Mouse (Mus musculus) megakaryocyte, embryonic 14.5 days (primary cell): Measurements from ENCODE around the gene Smim22. TPM values are rescaled to one million over a fixed set of nuclear protein-coding genes. Genes with fewer than 3 reads are reported as not detected.

Experiments
- H3K27me3 ChIP-seq: replicated peaks from 2 replicates; pipeline ENCODE3; 2012; ENCODE audit warnings: inconsistent platforms
- H3K36me3 ChIP-seq: replicated peaks from 2 replicates; pipeline ENCODE3; 2012; ENCODE audit warnings: low read length, inconsistent platforms, mixed read lengths
- H3K4me1 ChIP-seq: 2 replicates; pipeline ENCODE4 v1.6.1; 2012; ENCODE audit warnings: inconsistent platforms
- H3K4me3 ChIP-seq: replicated peaks from 2 replicates; pipeline ENCODE3; 2012; ENCODE audit warnings: moderate library complexity, mild to moderate bottlenecking, inconsistent platforms
- H3K9me3 ChIP-seq: 2 replicates; pipeline ENCODE4 v1.6.1; 2012; ENCODE audit warnings: inconsistent platforms
- FLI1 ChIP-seq: IDR thresholded peaks from 2 replicates; pipeline ENCODE4 v1.6.1; 2012; ENCODE audit warnings: low read length, inconsistent platforms, mixed read lengths
- GATA1 ChIP-seq: IDR thresholded peaks from 3 replicates; pipeline ENCODE4 v1.6.1; 2012; ENCODE audit warnings: mixed read lengths, low read length, inconsistent platforms, borderline replicate concordance
- polyA plus RNA-seq: library from polyadenylated mRNA; stranded (reverse); fragments of >175 nt; gene quantifications from 2 replicates; pipeline ENCODE4 v1.2.3, GENCODE M21; 2012; ENCODE audit warnings: low replicate concordance; ENCODE audit not compliant: insufficient read depth

Smim22 gene
- polyA plus RNA-seq, 1 experiment, result not detected

DNA sequence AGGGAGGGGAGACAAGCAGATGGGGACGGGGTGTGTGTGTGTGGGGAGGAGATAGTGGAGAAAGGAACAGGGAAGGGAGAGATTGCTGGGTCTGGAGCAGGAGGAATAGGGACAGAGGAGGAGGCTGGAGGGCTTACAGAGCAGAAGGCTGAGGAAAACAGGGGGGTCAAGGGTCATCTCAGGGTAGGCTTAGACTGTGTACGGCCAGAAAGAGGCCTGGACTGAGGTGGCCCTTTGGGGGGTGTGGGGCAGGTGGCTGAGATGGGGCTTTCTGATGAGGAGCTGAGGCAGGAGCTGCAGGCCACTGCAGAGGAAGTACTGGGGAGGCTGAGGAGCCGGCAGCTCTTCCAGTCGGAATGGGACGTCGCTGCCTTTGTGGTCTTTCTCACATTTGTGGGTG is 404 bp downstream of the Smim22 start:
- no peak for TF ChIP-seq FLI1
- no peak for TF ChIP-seq GATA1
- H3K27me3 ChIP-seq, result no peaks in the 10 kb centered on the region
- H3K9me3 ChIP-seq, result no peaks in the 10 kb centered on the region
- H3K36me3 ChIP-seq, result peaks cover 27% of the 10 kb centered on the region
- H3K4me3 ChIP-seq, result no peak overlapping the region
- peaks cover 27% of the 10 kb centered on the region for H3K4me1 ChIP-seq

DNA sequence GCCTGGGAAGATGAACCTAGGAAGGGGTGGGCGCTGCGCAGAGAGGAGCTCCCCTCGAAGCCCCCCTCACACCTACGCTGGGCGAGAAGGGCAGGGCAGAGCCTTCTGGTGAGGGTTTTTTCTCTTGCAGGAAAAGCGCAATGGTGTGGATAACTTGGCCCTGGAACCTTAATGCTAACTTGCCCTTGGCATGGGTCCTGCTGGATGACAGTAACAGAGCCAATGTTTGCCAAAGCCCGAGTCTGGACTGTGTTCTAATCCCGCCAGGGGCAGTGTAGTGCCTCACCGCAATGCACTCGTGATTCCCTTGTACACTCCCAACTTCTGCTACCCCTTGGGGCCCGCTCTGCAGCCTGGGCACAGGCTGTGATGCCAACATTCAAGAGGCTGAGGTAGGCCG is 988 bp downstream of the Smim22 start:
- Histone ChIP-seq H3K9me3 (no peaks in the 10 kb centered on the region), H3K4me1 (peaks cover 33% of the 10 kb centered on the region), H3K27me3 (no peaks in the 10 kb centered on the region), H3K4me3 (no peak overlapping the region), H3K36me3 (peaks cover 27% of the 10 kb centered on the region)
- no peak for TF ChIP-seq FLI1
- TF ChIP-seq GATA1, result no peak

DNA sequence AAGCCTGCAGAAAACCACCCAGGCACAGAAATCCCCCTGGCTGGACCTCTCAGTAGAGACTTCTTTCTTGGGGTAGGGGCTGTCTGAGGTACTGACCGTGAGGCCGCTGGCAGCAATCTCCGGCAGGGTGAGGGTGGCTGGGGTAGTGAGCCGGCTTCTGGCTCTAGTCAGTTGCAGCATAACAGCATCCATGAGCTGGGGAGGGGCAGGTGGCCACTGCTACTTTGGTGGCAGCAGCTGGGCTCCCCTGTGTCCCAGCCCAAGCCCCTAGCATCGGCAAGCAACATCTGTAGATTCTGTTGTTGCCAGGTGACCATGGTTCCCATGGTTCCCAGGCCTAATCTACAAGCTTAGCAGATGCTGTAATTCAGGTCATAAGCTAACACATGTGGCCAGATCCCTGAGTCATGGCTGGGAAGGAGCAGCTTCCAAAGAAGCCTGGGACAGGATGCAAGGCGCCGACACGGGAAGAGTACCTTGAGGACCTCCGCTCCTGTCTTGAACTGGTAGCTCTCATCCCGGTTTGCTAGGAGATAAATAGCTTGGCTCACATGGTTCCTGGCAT is 3.4 kb downstream of the Smim22 start:
- Histone ChIP-seq H3K4me1 (peaks cover 39% of the 10 kb centered on the region), H3K36me3 (peaks cover 42% of the 10 kb centered on the region), H3K9me3 (no peaks in the 10 kb centered on the region), H3K27me3 (no peaks in the 10 kb centered on the region), H3K4me3 (no peak overlapping the region)
- no peak for TF ChIP-seq GATA1
- no peak for TF ChIP-seq FLI1

DNA sequence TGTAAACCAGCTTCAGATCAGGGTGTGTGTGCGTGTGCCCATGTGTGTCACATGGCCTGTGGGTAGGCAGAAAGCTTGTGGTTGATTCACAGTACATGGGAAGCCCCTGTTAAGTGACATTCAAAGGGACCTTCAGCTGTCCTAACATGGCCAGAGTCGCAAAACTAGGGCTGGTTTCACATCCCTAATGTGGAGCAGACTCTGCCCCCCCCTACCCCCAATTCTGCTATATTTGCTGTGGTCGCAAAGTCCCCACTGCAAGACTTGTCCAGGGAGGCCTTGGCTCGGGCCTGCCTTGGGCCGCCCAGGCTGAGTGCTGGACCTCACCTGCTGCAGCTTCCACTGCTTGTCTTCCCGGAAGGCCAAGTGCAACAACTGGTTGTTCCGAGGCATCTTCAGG is 4.2 kb downstream of the Smim22 start:
- peaks cover 39% of the 10 kb centered on the region for H3K4me1 ChIP-seq
- no peaks in the 10 kb centered on the region for H3K27me3 ChIP-seq
- no peaks in the 10 kb centered on the region for H3K9me3 ChIP-seq
- no peak for TF ChIP-seq GATA1
- TF ChIP-seq FLI1, result no peak
- peak overlapping the region; percentile 39 for H3K4me3 ChIP-seq
- peaks cover 51% of the 10 kb centered on the region for H3K36me3 ChIP-seq

DNA sequence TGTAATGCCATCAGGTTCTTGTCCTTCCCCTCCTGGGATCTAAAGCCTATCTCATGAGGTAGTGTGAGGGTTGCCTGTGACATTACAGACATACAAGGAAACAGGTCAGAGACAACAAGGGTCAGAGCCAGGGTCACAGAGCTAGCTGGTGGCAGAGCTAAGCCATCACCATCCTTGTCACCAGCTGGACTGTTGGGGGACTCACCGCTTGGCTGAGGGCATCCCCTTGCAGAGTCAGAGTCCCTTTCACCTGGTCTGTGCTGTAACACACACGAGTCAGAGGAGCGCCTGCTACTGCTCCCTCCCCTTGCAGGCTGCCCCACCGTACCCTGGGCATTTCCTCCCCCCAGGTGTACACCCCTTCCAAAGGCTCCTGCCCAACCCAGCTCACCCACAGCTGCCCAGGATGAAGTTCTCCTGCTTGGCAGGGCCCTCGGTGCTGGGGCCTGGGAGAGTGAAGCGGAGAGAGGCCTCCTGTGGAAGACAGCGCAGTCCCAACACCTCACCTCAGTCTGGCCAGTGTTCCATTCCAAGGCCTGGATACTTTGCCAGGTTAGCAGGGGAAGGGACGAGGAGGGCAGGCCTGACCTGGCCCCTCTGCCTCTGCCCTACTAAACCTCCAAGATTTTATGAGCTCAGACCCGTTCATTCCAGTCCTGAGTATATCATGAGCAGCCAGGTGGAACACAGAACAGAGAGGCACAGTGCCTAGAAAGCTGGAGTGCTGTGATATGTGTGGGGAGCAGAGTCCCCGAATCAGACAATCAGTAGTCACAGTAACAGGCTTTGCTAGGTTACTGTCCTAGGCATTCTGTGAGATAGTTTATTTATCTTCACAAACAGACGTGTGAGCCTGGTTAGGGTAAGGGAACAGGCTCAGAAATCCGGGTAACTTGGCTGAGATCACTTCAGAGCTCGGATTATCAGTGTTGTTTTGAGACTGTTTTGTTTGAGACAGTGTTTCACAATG is 5.2 kb downstream of the Smim22 start:
- peaks cover 39% of the 10 kb centered on the region for H3K4me1 ChIP-seq
- H3K9me3 ChIP-seq, result no peaks in the 10 kb centered on the region
- TF ChIP-seq GATA1, result no peak
- TF ChIP-seq FLI1, result no peak
- H3K4me3 ChIP-seq, result peak overlapping the region; percentile 92
- no peaks in the 10 kb centered on the region for H3K27me3 ChIP-seq
- H3K36me3 ChIP-seq, result peaks cover 60% of the 10 kb centered on the region

DNA sequence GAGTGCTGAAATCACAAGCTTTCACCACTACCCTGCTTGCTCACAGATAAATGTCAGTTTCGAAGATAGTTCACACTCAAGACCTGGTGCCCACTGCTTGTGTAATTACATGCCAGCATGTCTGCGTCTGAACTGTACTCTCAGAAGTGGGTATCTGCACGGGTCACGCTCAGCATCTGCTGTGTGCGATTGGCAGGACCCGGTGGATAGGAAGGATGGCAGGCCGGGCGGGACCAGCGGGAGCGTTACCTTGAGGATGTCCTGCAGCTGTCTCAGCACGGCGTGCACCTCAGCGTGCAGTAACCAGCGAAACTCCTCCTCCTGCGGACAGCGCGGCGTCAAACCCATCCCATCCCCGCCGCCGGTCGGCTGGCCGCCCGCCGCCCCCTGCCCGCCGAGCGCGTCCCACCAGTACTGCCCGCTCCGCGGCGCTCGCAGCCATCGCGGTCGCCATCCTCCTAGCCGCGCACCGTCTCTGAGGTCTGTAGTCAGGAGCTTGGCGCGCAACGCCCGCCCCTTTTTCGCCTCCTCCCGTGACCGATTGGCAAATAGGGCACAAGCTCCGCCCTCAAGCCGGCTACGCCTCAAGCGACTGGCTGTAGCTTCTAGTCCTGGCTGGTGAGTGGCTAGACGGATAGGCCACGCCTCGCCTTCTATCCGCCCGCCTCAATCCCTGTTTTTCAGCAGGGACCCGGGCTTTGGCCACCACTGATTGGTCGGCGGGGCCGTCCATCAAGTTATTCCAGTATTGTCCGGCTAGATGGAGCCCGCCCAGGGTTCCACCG is 6.2 kb downstream of the Smim22 start, which contains the start of gene Rogdi:
Gene Rogdi (minus strand): TSS at position 500 of the 785 bp plus-strand sequence.
- Histone ChIP-seq H3K4me3 (peak within 1 kb of the TSS; percentile 92), H3K27me3 (no peaks in the 10 kb centered on the region), H3K4me1 (peaks cover 39% of the 10 kb centered on the region), H3K36me3 (peaks cover 62% of the 10 kb centered on the region), H3K9me3 (no peaks in the 10 kb centered on the region)
- TF ChIP-seq FLI1 (no peak), GATA1 (no peak)

- TF ChIP-seq GATA1 (no peak), FLI1 (no peak)
- Histone ChIP-seq H3K9me3 (no peaks in the 10 kb centered on the region), H3K36me3 (peaks cover 66% of the 10 kb centered on the region)
Measured at GRCm38 (mm10) chr16:5014578-5014977, 7.5 kb downstream of the Smim22 start.

GRCm38 (mm10) chr16:5024021-5024420 is 16.9 kb downstream of the Smim22 start:
- Histone ChIP-seq H3K4me1 (peaks cover 3% of the 10 kb centered on the region; the same call in 1 of the 2 replicates), H3K4me3 (no peak overlapping the region), H3K27me3 (no peaks in the 10 kb centered on the region), H3K36me3 (peaks cover 100% of the 10 kb centered on the region), H3K9me3 (no peaks in the 10 kb centered on the region)
- no peak for TF ChIP-seq FLI1

More at GRCm38 (mm10) chr16:5014578-5014977, 7.5 kb downstream of the Smim22 start:
- H3K4me1 ChIP-seq, result peaks cover 39% of the 10 kb centered on the region
- H3K4me3 ChIP-seq, result no peak overlapping the region
- H3K27me3 ChIP-seq, result no peaks in the 10 kb centered on the region

DNA sequence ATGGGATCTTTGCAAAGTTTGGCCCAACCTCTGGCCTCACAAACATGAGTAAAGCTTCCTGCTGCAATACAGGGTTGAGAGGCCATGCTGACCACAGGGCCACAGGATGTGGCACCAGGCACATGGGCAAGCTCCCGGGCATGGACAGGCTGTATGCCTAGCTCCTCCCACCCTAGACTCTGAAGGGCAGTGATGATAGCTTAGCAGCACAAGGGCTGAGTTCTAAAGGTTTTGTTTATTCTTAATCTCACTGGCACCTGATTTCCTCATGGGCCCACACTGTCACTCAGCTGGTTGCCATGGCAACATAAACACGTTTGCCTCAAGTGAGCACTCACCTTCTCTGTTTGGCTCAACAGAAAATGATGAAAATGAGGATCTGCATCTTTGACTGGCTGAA is 22.8 kb downstream of the Smim22 start:
- Histone ChIP-seq H3K36me3 (peaks cover 100% of the 10 kb centered on the region), H3K27me3 (no peaks in the 10 kb centered on the region), H3K4me1 (peaks cover 37% of the 10 kb centered on the region), H3K4me3 (peak overlapping the region; percentile 34), H3K9me3 (no peaks in the 10 kb centered on the region)
- TF ChIP-seq GATA1, result no peak
- 0 out of 2 replicates have a peak, but pooled peaks have one; percentile 39 for TF ChIP-seq FLI1
